Mouse (Mus musculus): ENCODE data around the gene Ap3s2. TPM values are rescaled to one million over a fixed set of nuclear protein-coding genes. Genes with fewer than 3 reads are reported as not detected.

The Ap3s2 gene
- polyA plus RNA-seq, 1 experiment from 2014 or later = 28.1 TPM

DNA sequence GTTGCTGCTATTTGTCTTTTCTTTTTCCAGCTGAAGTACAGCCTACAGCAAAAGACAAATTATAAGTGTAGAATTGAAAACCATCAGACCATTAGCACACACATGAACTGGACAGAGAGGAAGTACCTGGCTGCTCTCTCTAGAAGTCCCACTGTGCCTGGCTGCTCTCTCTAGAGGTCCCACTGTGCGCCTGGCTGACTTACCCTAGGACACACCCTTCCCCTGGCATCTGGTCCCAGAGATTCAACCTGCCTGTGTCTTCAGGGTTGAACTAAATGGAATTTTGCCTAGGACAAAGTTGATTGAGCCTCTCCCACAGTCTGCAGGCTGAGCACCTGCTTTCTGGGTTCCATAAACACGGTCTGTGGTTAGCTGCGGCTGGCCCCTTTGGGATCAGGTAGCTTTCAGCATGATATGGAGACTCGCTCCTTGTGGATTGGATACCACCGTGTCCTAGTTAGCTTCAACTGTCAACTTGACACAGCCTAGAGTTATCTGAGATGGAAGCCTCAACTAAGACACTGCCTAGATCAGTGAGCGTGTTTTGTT lies 48.6 kb downstream of the Ap3s2 start:
- no peaks in the 10 kb centered on the region for H3K27me3 ChIP-seq (ENCODE audit: control insufficient read depth, insufficient read depth, low read length)
- ATAC-seq (ENCODE audit: insufficient number of reproducible peaks, insufficient read depth, low FRiP score, low read depth) = no peak
- no peak overlapping the region for H3K27ac ChIP-seq (replicated peaks in 1 of 2; ENCODE audit: control insufficient read depth in 1 of 2, insufficient read depth in 1 of 2, low read depth in 2 of 2, low read length in 2 of 2)
- 85% methylated on average over 6 of the region's 6 CpGs for WGBS
- no peak overlapping the region for H3K4me3 ChIP-seq (ENCODE audit: control insufficient read depth in 1 of 2, insufficient read depth in 1 of 2, low read depth in 1 of 2, low read length in 2 of 2)
- no peak overlapping the region for H3K9ac ChIP-seq (ENCODE audit: low read length)
- H3K9me3 ChIP-seq (ENCODE audit: control insufficient read depth, low read length) = no peaks in the 10 kb centered on the region
- no peaks in the 10 kb centered on the region for H3K4me1 ChIP-seq (ENCODE audit: control insufficient read depth in 2 of 2, insufficient read depth in 2 of 2, low read length in 2 of 2)
- no peaks in the 10 kb centered on the region for H3K36me3 ChIP-seq (ENCODE audit: control insufficient read depth, insufficient read depth, low read length)
- H3K4me2 ChIP-seq (ENCODE audit: low read length) = no peak overlapping the region

DNA sequence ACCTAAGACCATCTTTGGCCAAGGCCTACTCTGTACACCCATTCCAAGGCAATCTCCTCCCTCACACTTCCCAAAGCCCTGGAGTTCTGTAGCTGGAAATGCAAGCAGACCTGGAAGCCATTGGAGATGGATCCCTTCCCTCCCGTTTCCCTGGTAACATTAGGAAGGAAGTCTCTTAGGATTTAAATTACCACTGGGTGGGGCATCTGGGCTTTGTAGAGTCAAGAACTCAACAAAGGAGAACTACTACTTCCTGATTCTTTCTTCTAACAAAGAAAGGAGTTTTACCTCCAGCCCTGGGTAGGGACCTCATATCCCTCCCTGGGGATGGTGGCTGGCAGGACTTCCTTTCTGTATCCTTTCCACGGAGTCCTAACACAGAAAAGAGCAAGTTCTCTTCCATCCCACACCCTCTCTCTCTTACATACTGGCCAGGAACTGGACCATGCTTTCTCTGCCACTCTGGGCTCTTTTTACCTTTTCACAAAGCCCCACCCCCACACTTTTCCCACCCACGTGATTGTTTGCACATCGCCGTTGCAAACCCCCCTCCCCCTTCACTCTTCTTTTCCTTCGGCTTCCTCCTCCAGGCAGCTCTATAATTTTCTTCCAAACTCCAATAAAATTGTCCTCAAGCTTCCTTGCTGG lies 51.3 kb downstream of the Ap3s2 start:
- Histone ChIP-seq H3K36me3 (ENCODE audit: control insufficient read depth, insufficient read depth, low read length) (no peaks in the 10 kb centered on the region), H3K9me3 (ENCODE audit: control insufficient read depth, low read length) (no peaks in the 10 kb centered on the region), H3K27ac (replicated peaks in 1 of 2; ENCODE audit: control insufficient read depth in 1 of 2, insufficient read depth in 1 of 2, low read depth in 2 of 2, low read length in 2 of 2) (no peak overlapping the region), H3K4me1 (ENCODE audit: control insufficient read depth in 2 of 2, insufficient read depth in 2 of 2, low read length in 2 of 2) (no peaks in the 10 kb centered on the region), H3K4me3 (ENCODE audit: control insufficient read depth in 1 of 2, insufficient read depth in 1 of 2, low read depth in 1 of 2, low read length in 2 of 2) (no peak overlapping the region), H3K4me2 (ENCODE audit: low read length) (no peak overlapping the region), H3K9ac (ENCODE audit: low read length) (no peak overlapping the region), H3K27me3 (ENCODE audit: control insufficient read depth, insufficient read depth, low read length) (no peaks in the 10 kb centered on the region)
- WGBS = 61% methylated on average over 6 of the region's 6 CpGs
- ATAC-seq (ENCODE audit: insufficient number of reproducible peaks, insufficient read depth, low FRiP score, low read depth) = no peak

DNA sequence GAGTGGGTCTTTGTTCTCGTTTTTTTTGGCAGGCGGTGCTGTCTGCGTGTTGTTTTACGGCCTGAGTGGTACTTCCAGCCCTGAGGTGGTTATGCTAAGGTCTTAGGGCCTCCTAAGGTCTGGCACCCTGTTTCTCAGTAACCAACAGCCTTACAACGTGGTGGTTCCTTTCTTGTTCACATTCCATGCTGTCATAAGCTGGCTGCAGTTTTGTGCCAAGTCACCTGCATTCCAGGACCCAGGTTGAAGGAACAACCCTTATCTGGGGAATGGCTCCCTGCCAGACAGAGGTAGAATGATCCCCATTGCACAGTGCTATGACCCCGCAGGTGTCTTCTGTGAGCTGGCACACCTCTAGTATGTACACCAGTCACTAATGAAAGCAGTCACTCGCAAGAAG lies 52.0 kb downstream of the Ap3s2 start:
- H3K4me1 ChIP-seq (ENCODE audit: control insufficient read depth in 2 of 2, insufficient read depth in 2 of 2, low read length in 2 of 2) = no peaks in the 10 kb centered on the region
- H3K4me3 ChIP-seq (ENCODE audit: control insufficient read depth in 1 of 2, insufficient read depth in 1 of 2, low read depth in 1 of 2, low read length in 2 of 2) = no peak overlapping the region
- 76% methylated on average over 7 of the region's 7 CpGs for WGBS
- no peaks in the 10 kb centered on the region for H3K9me3 ChIP-seq (ENCODE audit: control insufficient read depth, low read length)
- no peak for ATAC-seq (ENCODE audit: insufficient number of reproducible peaks, insufficient read depth, low FRiP score, low read depth)
- no peak overlapping the region for H3K27ac ChIP-seq (replicated peaks in 1 of 2; ENCODE audit: control insufficient read depth in 1 of 2, insufficient read depth in 1 of 2, low read depth in 2 of 2, low read length in 2 of 2)
- no peak overlapping the region for H3K9ac ChIP-seq (ENCODE audit: low read length)
- no peak overlapping the region for H3K4me2 ChIP-seq (ENCODE audit: low read length)
- no peaks in the 10 kb centered on the region for H3K36me3 ChIP-seq (ENCODE audit: control insufficient read depth, insufficient read depth, low read length)
- H3K27me3 ChIP-seq (ENCODE audit: control insufficient read depth, insufficient read depth, low read length) = no peaks in the 10 kb centered on the region

DNA sequence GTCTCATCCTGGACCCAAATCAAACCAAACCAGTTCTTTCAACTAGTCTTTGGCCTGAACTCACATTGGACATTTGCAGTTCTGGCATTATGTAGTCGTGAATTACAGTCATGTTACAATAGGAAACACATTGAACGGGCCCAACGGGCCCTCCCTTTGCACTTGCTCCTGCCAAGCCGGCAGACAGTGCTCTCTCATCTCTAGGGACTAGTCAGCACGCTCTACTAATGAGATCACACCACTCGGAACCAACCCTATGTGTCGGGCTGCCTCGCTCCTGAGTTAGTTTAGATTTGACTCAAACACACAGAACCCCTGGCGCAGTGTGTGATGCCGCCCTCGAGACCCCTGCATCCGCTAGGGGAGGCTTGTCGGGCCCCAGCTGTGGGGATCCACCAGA lies 52.6 kb downstream of the Ap3s2 start:
- no peak overlapping the region for H3K4me2 ChIP-seq (ENCODE audit: low read length)
- no peak overlapping the region for H3K27ac ChIP-seq (replicated peaks in 1 of 2; ENCODE audit: control insufficient read depth in 1 of 2, insufficient read depth in 1 of 2, low read depth in 2 of 2, low read length in 2 of 2)
- no peaks in the 10 kb centered on the region for H3K4me1 ChIP-seq (ENCODE audit: control insufficient read depth in 2 of 2, insufficient read depth in 2 of 2, low read length in 2 of 2)
- no peaks in the 10 kb centered on the region for H3K27me3 ChIP-seq (ENCODE audit: control insufficient read depth, insufficient read depth, low read length)
- no peak overlapping the region for H3K9ac ChIP-seq (ENCODE audit: low read length)
- no peaks in the 10 kb centered on the region for H3K9me3 ChIP-seq (ENCODE audit: control insufficient read depth, low read length)
- H3K36me3 ChIP-seq (ENCODE audit: control insufficient read depth, insufficient read depth, low read length) = no peaks in the 10 kb centered on the region
- 81% methylated on average over 13 of the region's 13 CpGs for WGBS
- no peak for ATAC-seq (ENCODE audit: insufficient number of reproducible peaks, insufficient read depth, low FRiP score, low read depth)
- no peak overlapping the region for H3K4me3 ChIP-seq (ENCODE audit: control insufficient read depth in 1 of 2, insufficient read depth in 1 of 2, low read depth in 1 of 2, low read length in 2 of 2)

DNA sequence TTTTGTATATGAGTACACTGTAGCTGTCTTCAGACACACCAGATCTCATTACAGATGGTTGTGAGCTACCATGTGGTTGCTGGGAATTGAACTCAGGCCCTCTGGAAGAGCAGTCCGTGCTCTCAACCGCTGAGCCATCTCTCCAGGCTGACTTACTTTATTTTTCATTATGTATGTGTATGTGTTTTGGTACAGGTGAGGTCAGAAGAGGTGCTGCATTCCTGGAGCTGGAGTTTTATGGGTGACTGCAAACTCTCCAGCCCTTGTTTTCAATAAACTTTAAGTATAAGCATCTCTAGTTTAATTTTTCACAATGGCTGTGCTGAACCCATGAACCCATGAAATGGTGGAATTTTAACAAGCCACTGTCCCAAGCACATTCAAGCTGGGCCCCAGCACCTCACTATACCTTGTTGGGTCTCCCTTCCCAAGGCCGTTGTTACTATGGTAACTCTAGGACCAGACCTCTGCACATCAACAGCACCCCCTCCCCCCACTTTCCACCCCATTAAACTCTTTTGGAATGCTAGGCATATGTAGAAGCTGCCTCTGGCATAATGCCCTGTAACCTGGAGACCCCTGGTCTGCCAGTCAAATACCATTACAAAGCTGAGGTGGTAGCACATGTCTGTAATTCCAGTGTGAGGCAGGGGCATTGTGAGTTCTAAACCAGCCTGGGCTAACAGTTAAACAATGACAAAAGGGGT lies 54.0 kb downstream of the Ap3s2 start:
- Histone ChIP-seq H3K9me3 (ENCODE audit: control insufficient read depth, low read length) (no peaks in the 10 kb centered on the region), H3K4me3 (ENCODE audit: control insufficient read depth in 1 of 2, insufficient read depth in 1 of 2, low read depth in 1 of 2, low read length in 2 of 2) (no peak overlapping the region), H3K4me1 (ENCODE audit: control insufficient read depth in 2 of 2, insufficient read depth in 2 of 2, low read length in 2 of 2) (no peaks in the 10 kb centered on the region), H3K27ac (replicated peaks in 1 of 2; ENCODE audit: control insufficient read depth in 1 of 2, insufficient read depth in 1 of 2, low read depth in 2 of 2, low read length in 2 of 2) (no peak overlapping the region), H3K27me3 (ENCODE audit: control insufficient read depth, insufficient read depth, low read length) (no peaks in the 10 kb centered on the region), H3K9ac (ENCODE audit: low read length) (no peak overlapping the region), H3K36me3 (ENCODE audit: control insufficient read depth, insufficient read depth, low read length) (no peaks in the 10 kb centered on the region), H3K4me2 (ENCODE audit: low read length) (no peak overlapping the region)
- 88% methylated on average over 3 of the region's 3 CpGs for WGBS
- no peak for ATAC-seq (ENCODE audit: insufficient number of reproducible peaks, insufficient read depth, low FRiP score, low read depth)

DNA sequence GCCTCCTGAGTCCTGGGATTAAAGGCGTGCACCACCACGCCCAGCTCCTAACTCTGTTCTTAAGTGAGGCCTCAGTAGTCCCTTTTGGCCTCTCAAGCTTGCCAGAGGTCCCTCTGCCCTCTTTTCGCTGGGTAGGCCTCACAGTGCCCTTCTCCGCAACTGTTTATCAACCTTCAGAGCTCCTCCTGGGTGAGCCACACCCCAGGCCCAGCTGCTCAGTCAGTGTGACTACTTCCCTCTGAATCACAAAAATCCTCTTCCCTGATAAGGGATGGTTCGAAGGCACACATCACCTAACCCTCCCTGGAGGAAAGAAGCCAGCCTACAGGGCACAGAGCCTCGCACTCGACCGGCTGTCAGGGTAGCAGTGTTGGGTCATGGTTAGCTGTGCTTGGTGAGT lies 58.7 kb downstream of the Ap3s2 start:
- no peak for ATAC-seq (ENCODE audit: insufficient number of reproducible peaks, insufficient read depth, low FRiP score, low read depth)

DNA sequence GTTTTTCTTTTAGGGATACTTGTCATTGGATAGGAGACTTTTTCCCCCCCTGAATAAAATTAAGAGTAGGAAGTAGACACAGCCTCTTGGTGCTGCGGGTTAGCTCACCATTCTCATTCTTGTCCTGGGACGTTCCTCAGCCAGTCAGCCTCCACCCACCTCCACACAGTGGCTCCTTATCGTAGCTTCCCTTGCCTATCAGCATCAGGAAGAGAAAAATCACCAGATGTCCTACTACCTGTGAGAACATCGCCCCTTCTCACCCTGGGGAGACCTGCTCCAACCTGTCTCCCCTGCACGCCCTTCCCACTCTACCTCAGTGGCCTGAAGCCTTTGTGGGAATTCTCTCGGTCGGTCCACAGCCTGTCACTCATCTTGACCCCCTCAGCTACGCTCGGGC lies 59.6 kb downstream of the Ap3s2 start, which contains the start of gene Anpep:
Gene Anpep (minus strand): TSS at position 249 of the 400 bp plus-strand sequence.
- 56% methylated on average over 9 of the region's 9 CpGs for WGBS

More for the DNA sequence above, 58.7 kb downstream of the Ap3s2 start:
- no peak overlapping the region for H3K9ac ChIP-seq (ENCODE audit: low read length)
- H3K36me3 ChIP-seq (ENCODE audit: control insufficient read depth, insufficient read depth, low read length) = no peaks in the 10 kb centered on the region
- H3K9me3 ChIP-seq (ENCODE audit: control insufficient read depth, low read length) = no peaks in the 10 kb centered on the region
- no peak overlapping the region for H3K4me3 ChIP-seq (ENCODE audit: control insufficient read depth in 1 of 2, insufficient read depth in 1 of 2, low read depth in 1 of 2, low read length in 2 of 2)
- no peaks in the 10 kb centered on the region for H3K27me3 ChIP-seq (ENCODE audit: control insufficient read depth, insufficient read depth, low read length)
- H3K4me1 ChIP-seq (ENCODE audit: control insufficient read depth in 2 of 2, insufficient read depth in 2 of 2, low read length in 2 of 2) = peaks cover 7 to 12% of the 10 kb centered on the region in 2 experiments; a peak in 3 of 4 replicates
- no peak overlapping the region for H3K4me2 ChIP-seq (ENCODE audit: low read length)
- 73% methylated on average over 8 of the region's 8 CpGs for WGBS
- H3K27ac ChIP-seq (replicated peaks in 1 of 2; ENCODE audit: control insufficient read depth in 1 of 2, insufficient read depth in 1 of 2, low read depth in 2 of 2, low read length in 2 of 2) = no peak overlapping the region

More for the DNA sequence above, 59.6 kb downstream of the Ap3s2 start, which contains the start of gene Anpep:
- Histone ChIP-seq H3K27me3 (ENCODE audit: control insufficient read depth, insufficient read depth, low read length) (no peaks in the 10 kb centered on the region), H3K27ac (replicated peaks in 1 of 2; ENCODE audit: control insufficient read depth in 1 of 2, insufficient read depth in 1 of 2, low read depth in 2 of 2, low read length in 2 of 2) (no peak within 1 kb of the TSS), H3K9me3 (ENCODE audit: control insufficient read depth, low read length) (no peaks in the 10 kb centered on the region), H3K4me2 (ENCODE audit: low read length) (no peak within 1 kb of the TSS), H3K36me3 (ENCODE audit: control insufficient read depth, insufficient read depth, low read length) (no peaks in the 10 kb centered on the region), H3K9ac (ENCODE audit: low read length) (no peak within 1 kb of the TSS), H3K4me3 (ENCODE audit: control insufficient read depth in 1 of 2, insufficient read depth in 1 of 2, low read depth in 1 of 2, low read length in 2 of 2) (no peak within 1 kb of the TSS), H3K4me1 (ENCODE audit: control insufficient read depth in 2 of 2, insufficient read depth in 2 of 2, low read length in 2 of 2) (peaks cover 7 to 12% of the 10 kb centered on the region in 2 experiments; a peak in 3 of 4 replicates)
- ATAC-seq (ENCODE audit: insufficient number of reproducible peaks, insufficient read depth, low FRiP score, low read depth) = no peak

All from heart, embryonic 14.5 days (tissue).